Mouse (Mus musculus) retina, adult 2 months (tissue): ENCODE results near the gene Dop1a.
"Not testable (repeated sequence)": the region's sequence is repeated elsewhere in the genome, so short reads cannot be mapped to it uniquely, and the experiment has no call there.

ENCODE experiments used
- DNase-seq: peaks from one replicate; pipeline ENCODE4 v3.0.0-alpha.2; 2012; ENCODE audit warnings: low read depth, low spot score

Gene Dop1a

GRCm38 (mm10) chr9:86575178-86575577, 108.2 kb downstream of the Dop1a start:
- no peak for DNase-seq

- no peak for DNase-seq
Measured at GRCm38 (mm10) chr9:86579657-86580056, 112.7 kb downstream of the Dop1a start.

GRCm38 (mm10) chr9:86583740-86584139, 116.8 kb downstream of the Dop1a start:
- DNase-seq = peak; percentile 42

GRCm38 (mm10) chr9:86587019-86587795, 120.3 kb downstream of the Dop1a start:
- DNase-seq = no peak

GRCm38 (mm10) chr9:86592676-86593668, 126.0 kb downstream of the Dop1a start:
- DNase-seq = peak; percentile 26

GRCm38 (mm10) chr9:86594357-86594767, 127.4 kb downstream of the Dop1a start:
- DNase-seq = not testable (repeated sequence)

- DNase-seq = not testable (repeated sequence)
Measured at GRCm38 (mm10) chr9:86596983-86597382, 130.0 kb downstream of the Dop1a start.

GRCm38 (mm10) chr9:86599723-86600303, 132.9 kb downstream of the Dop1a start:
- DNase-seq = no peak
